Mouse (Mus musculus): ENCODE data around the gene Oosp2.

GRCm38 (mm10) chr19:11659142-11659541 is 1.2 kb downstream of the Oosp2 start:
- TF ChIP-seq CTCF (IDR thresholded peaks at IDR 0.05; ENCODE audit: borderline replicate concordance, extremely low read depth, insufficient read depth, insufficient read length): no peak
- TF ChIP-seq POLR2A (IDR thresholded peaks at IDR 0.05; ENCODE audit: borderline replicate concordance, extremely low read depth, insufficient read depth, insufficient read length, poor library complexity, severe bottlenecking): no peak

Data from brain, embryonic 14.5 days (tissue).